In genomic region chr2:145326544-145326943, GRCm38 (mm10) we compare ENCODE assay signal across 20 mouse cellular contexts.
"Had no signal": no experiment of that assay in that cellular context is flagged by ENCODE, and none has a peak within 500 bp of the region (broad histone marks: within the 10 kb centered on the region; RNA-seq: fewer than 3 reads in every experiment).

No protein-coding gene starts in this region.

- H3K9ac ChIP-seq: forebrain, postnatal 0 days; heart, embryonic 12.5 days; hindbrain, embryonic 12.5 days; hindbrain, embryonic 14.5 days; limb, embryonic 13.5 days; limb, embryonic 15.5 days; liver, embryonic 12.5 days; liver, embryonic 14.5 days had no signal

- DNase-seq: forebrain, postnatal 0 days; gastrocnemius, postnatal 14 days; gastrocnemius, postnatal 36 days; heart, adult 18-20 months; heart, postnatal 10 days; kidney, adult 11 months; kidney, adult 8-10 months; kidney, postnatal 14 days; layer of hippocampus, adult 9-11 months; layer of hippocampus, postnatal 36 days had no signal

- H3K27ac ChIP-seq: heart, embryonic 10.5 days; hindbrain, embryonic 12.5 days; hindbrain, embryonic 14.5 days; hindbrain, postnatal 0 days; limb, embryonic 13.5 days; limb, embryonic 15.5 days; liver, embryonic 12.5 days; liver, embryonic 14.5 days had no signal

- H3K27me3 ChIP-seq: heart, embryonic 12.5 days; hindbrain, embryonic 12.5 days; limb, embryonic 13.5 days; limb, embryonic 15.5 days; liver, embryonic 12.5 days had no signal

- H3K4me1 ChIP-seq: heart, embryonic 10.5 days; hindbrain, embryonic 12.5 days; limb, embryonic 13.5 days; limb, embryonic 15.5 days; liver, embryonic 12.5 days had no signal

- H3K9me3 ChIP-seq: heart, embryonic 10.5 days; heart, embryonic 12.5 days; hindbrain, embryonic 12.5 days; limb, embryonic 13.5 days; limb, embryonic 15.5 days; liver, embryonic 12.5 days had no signal

- ATAC-seq: intestine, embryonic 16.5 days; liver, embryonic 12.5 days had no signal

- H3K4me3 ChIP-seq: heart, embryonic 10.5 days; heart, embryonic 12.5 days; hindbrain, embryonic 12.5 days; limb, embryonic 13.5 days; limb, embryonic 15.5 days; liver, embryonic 12.5 days had no signal

- H3K36me3 ChIP-seq: heart, embryonic 10.5 days; heart, embryonic 12.5 days; hindbrain, embryonic 12.5 days; limb, embryonic 13.5 days; limb, embryonic 15.5 days; liver, embryonic 12.5 days had no signal

- H3K4me2 ChIP-seq: heart, embryonic 12.5 days; hindbrain, embryonic 12.5 days; hindbrain, embryonic 14.5 days; limb, embryonic 13.5 days; limb, embryonic 15.5 days; liver, embryonic 12.5 days had no signal
